Mouse (Mus musculus): Measurements from ENCODE around the gene Sag. TPM values are rescaled to one million over a fixed set of nuclear protein-coding genes. Genes with fewer than 3 reads are reported as not detected.
A peak's percentile ranks its signal among the peaks of the same experiment; 100 is the strongest.

The Sag gene
- 2.7 TPM in 2 replicates for polyA plus RNA-seq (2016; fragmentation: Nextera tagmentation; extraction: Ambion mirVana)

- no peak within 1 kb of the TSS for H3K4me3 ChIP-seq (replicated peaks)
- H3K27me3 ChIP-seq = no peaks in the 10 kb centered on the region
- no peak within 1 kb of the TSS for H3K27ac ChIP-seq
- no peaks in the 10 kb centered on the region for H3K36me3 ChIP-seq (replicated peaks)
- H3K4me2 ChIP-seq = no peak within 1 kb of the TSS
- H3K4me1 ChIP-seq = no peaks in the 10 kb centered on the region
- no peaks in the 10 kb centered on the region for H3K9me3 ChIP-seq
- WGBS = 81% methylated on average over 6 of the region's 6 CpGs
- no peak within 1 kb of the TSS for H3K9ac ChIP-seq
- ATAC-seq (ENCODE audit: low FRiP score) = no peak
These were observed at the start of gene Sag for GRCm38 (mm10) chr1:87803576-87803975. Gene Sag, plus strand, starts transcription at chr1:87803680.

GRCm38 (mm10) chr1:87755641-87756470 lies 47.6 kb upstream of the Sag start, which contains the start of gene Atg16l1:
Gene Atg16l1, plus strand, starts transcription at chr1:87755870.
- H3K36me3 ChIP-seq (replicated peaks) = peaks cover 19% of the 10 kb centered on the region
- H3K27me3 ChIP-seq = no peaks in the 10 kb centered on the region
- H3K9me3 ChIP-seq = no peaks in the 10 kb centered on the region
- peak; percentile 98 for ATAC-seq (ENCODE audit: low FRiP score)
- peak within 1 kb of the TSS; percentile 90 for H3K9ac ChIP-seq
- peak within 1 kb of the TSS; percentile 84 for H3K27ac ChIP-seq
- peak within 1 kb of the TSS; percentile 95 for H3K4me3 ChIP-seq (replicated peaks)
- peaks cover 8% of the 10 kb centered on the region for H3K4me1 ChIP-seq
- H3K4me2 ChIP-seq = peak within 1 kb of the TSS; percentile 65
- 1% methylated on average over 79 of the region's 79 CpGs for WGBS

GRCm38 (mm10) chr1:87763821-87764220 lies 39.7 kb upstream of the Sag start:
- Histone ChIP-seq H3K4me2 (no peak overlapping the region), H3K27me3 (no peaks in the 10 kb centered on the region), H3K27ac (no peak overlapping the region), H3K9me3 (no peaks in the 10 kb centered on the region), H3K4me3 (replicated peaks) (no peak overlapping the region), H3K4me1 (no peaks in the 10 kb centered on the region), H3K36me3 (replicated peaks) (peaks cover 92% of the 10 kb centered on the region), H3K9ac (no peak overlapping the region)
- ATAC-seq (ENCODE audit: low FRiP score) = no peak
- 98% methylated on average over 3 of the region's 3 CpGs for WGBS

- no peaks in the 10 kb centered on the region for H3K4me1 ChIP-seq
- no peak overlapping the region for H3K4me3 ChIP-seq (replicated peaks)
- peaks cover 91% of the 10 kb centered on the region for H3K36me3 ChIP-seq (replicated peaks)
- H3K27ac ChIP-seq = no peak overlapping the region
- no peaks in the 10 kb centered on the region for H3K27me3 ChIP-seq
- H3K4me2 ChIP-seq = no peak overlapping the region
- 94% methylated on average over 2 of the region's 2 CpGs for WGBS
- no peak for ATAC-seq (ENCODE audit: low FRiP score)
- H3K9me3 ChIP-seq = no peaks in the 10 kb centered on the region
- H3K9ac ChIP-seq = no peak overlapping the region
These were observed 37.7 kb upstream of the Sag start for GRCm38 (mm10) chr1:87765741-87766140.

GRCm38 (mm10) chr1:87766233-87766632 lies 37.2 kb upstream of the Sag start:
- Histone ChIP-seq H3K36me3 (replicated peaks) (peaks cover 92% of the 10 kb centered on the region), H3K27me3 (no peaks in the 10 kb centered on the region), H3K9ac (no peak overlapping the region), H3K27ac (no peak overlapping the region), H3K4me1 (no peaks in the 10 kb centered on the region), H3K4me2 (no peak overlapping the region), H3K9me3 (no peaks in the 10 kb centered on the region), H3K4me3 (replicated peaks) (no peak overlapping the region)
- 94% methylated on average over 3 of the region's 3 CpGs for WGBS
- no peak for ATAC-seq (ENCODE audit: low FRiP score)

GRCm38 (mm10) chr1:87769263-87769662 lies 34.2 kb upstream of the Sag start:
- peaks cover 91% of the 10 kb centered on the region for H3K36me3 ChIP-seq (replicated peaks)
- H3K27me3 ChIP-seq = no peaks in the 10 kb centered on the region
- no peak for ATAC-seq (ENCODE audit: low FRiP score)
- no peak overlapping the region for H3K4me3 ChIP-seq (replicated peaks)
- no peak overlapping the region for H3K27ac ChIP-seq
- no peak overlapping the region for H3K9ac ChIP-seq
- WGBS = 97% methylated on average over 2 of the region's 2 CpGs
- H3K4me1 ChIP-seq = no peaks in the 10 kb centered on the region
- H3K4me2 ChIP-seq = no peak overlapping the region
- no peaks in the 10 kb centered on the region for H3K9me3 ChIP-seq

GRCm38 (mm10) chr1:87770486-87770885 lies 33.0 kb upstream of the Sag start:
- Histone ChIP-seq H3K27ac (no peak overlapping the region), H3K4me2 (no peak overlapping the region), H3K9me3 (no peaks in the 10 kb centered on the region), H3K9ac (no peak overlapping the region), H3K4me3 (replicated peaks) (no peak overlapping the region), H3K27me3 (no peaks in the 10 kb centered on the region), H3K36me3 (replicated peaks) (peaks cover 92% of the 10 kb centered on the region), H3K4me1 (no peaks in the 10 kb centered on the region)
- ATAC-seq (ENCODE audit: low FRiP score) = no peak
- WGBS = 93% methylated on average over 3 of the region's 3 CpGs

- 97% methylated on average over 3 of the region's 3 CpGs for WGBS
These were observed 31.8 kb upstream of the Sag start for GRCm38 (mm10) chr1:87771724-87772123.

GRCm38 (mm10) chr1:87773336-87773735 lies 30.1 kb upstream of the Sag start:
- H3K9ac ChIP-seq = no peak overlapping the region
- H3K4me1 ChIP-seq = no peaks in the 10 kb centered on the region
- H3K36me3 ChIP-seq (replicated peaks) = peaks cover 91% of the 10 kb centered on the region
- 88% methylated on average over 2 of the region's 2 CpGs for WGBS
- H3K4me2 ChIP-seq = no peak overlapping the region
- no peak overlapping the region for H3K4me3 ChIP-seq (replicated peaks)
- no peak overlapping the region for H3K27ac ChIP-seq
- H3K9me3 ChIP-seq = no peaks in the 10 kb centered on the region
- no peak for ATAC-seq (ENCODE audit: low FRiP score)
- H3K27me3 ChIP-seq = no peaks in the 10 kb centered on the region

More at GRCm38 (mm10) chr1:87771724-87772123, 31.8 kb upstream of the Sag start:
- Histone ChIP-seq H3K36me3 (replicated peaks) (peaks cover 92% of the 10 kb centered on the region), H3K4me2 (no peak overlapping the region), H3K9ac (no peak overlapping the region), H3K27ac (no peak overlapping the region), H3K4me1 (no peaks in the 10 kb centered on the region), H3K27me3 (no peaks in the 10 kb centered on the region), H3K9me3 (no peaks in the 10 kb centered on the region), H3K4me3 (replicated peaks) (no peak overlapping the region)
- no peak for ATAC-seq (ENCODE audit: low FRiP score)

- Histone ChIP-seq H3K4me3 (replicated peaks) (no peak overlapping the region), H3K4me1 (no peaks in the 10 kb centered on the region), H3K36me3 (replicated peaks) (peaks cover 95% of the 10 kb centered on the region), H3K9me3 (no peaks in the 10 kb centered on the region), H3K9ac (no peak overlapping the region), H3K27ac (no peak overlapping the region), H3K27me3 (no peaks in the 10 kb centered on the region), H3K4me2 (no peak overlapping the region)
- ATAC-seq (ENCODE audit: low FRiP score) = no peak
- WGBS = 94% methylated on average over 7 of the region's 7 CpGs
These were observed 28.6 kb upstream of the Sag start for GRCm38 (mm10) chr1:87774845-87775244.

- Histone ChIP-seq H3K4me3 (replicated peaks) (no peak overlapping the region), H3K27me3 (no peaks in the 10 kb centered on the region), H3K9ac (no peak overlapping the region), H3K4me1 (no peaks in the 10 kb centered on the region), H3K36me3 (replicated peaks) (peaks cover 91% of the 10 kb centered on the region), H3K4me2 (no peak overlapping the region), H3K9me3 (no peaks in the 10 kb centered on the region), H3K27ac (no peak overlapping the region)
- WGBS = 86% methylated on average over 5 of the region's 5 CpGs
- ATAC-seq (ENCODE audit: low FRiP score) = no peak
These were observed 24.2 kb upstream of the Sag start for GRCm38 (mm10) chr1:87779204-87779785.

GRCm38 (mm10) chr1:87785703-87786102 lies 17.8 kb upstream of the Sag start:
- ATAC-seq (ENCODE audit: low FRiP score) = no peak
- Histone ChIP-seq H3K4me2 (no peak overlapping the region), H3K9ac (no peak overlapping the region), H3K9me3 (no peaks in the 10 kb centered on the region), H3K36me3 (replicated peaks) (peaks cover 84% of the 10 kb centered on the region), H3K27me3 (no peaks in the 10 kb centered on the region), H3K27ac (no peak overlapping the region), H3K4me1 (no peaks in the 10 kb centered on the region), H3K4me3 (replicated peaks) (no peak overlapping the region)
- 96% methylated on average over 8 of the region's 8 CpGs for WGBS

- WGBS = 83% methylated on average over 7 of the region's 7 CpGs
- ATAC-seq (ENCODE audit: low FRiP score) = no peak
These were observed 17.2 kb upstream of the Sag start for GRCm38 (mm10) chr1:87786251-87786650.

More at GRCm38 (mm10) chr1:87786251-87786650, 17.2 kb upstream of the Sag start:
- Histone ChIP-seq H3K4me3 (replicated peaks) (no peak overlapping the region), H3K36me3 (replicated peaks) (peaks cover 84% of the 10 kb centered on the region), H3K4me1 (no peaks in the 10 kb centered on the region), H3K27me3 (no peaks in the 10 kb centered on the region), H3K27ac (no peak overlapping the region), H3K4me2 (no peak overlapping the region), H3K9me3 (no peaks in the 10 kb centered on the region), H3K9ac (no peak overlapping the region)

Data from forebrain, embryonic 12.5 days (tissue).